Mouse (Mus musculus) kidney, embryonic 15.5 days (tissue): ENCODE results near the gene Rnpep. TPM values are rescaled to one million over a fixed set of nuclear protein-coding genes. Genes with fewer than 3 reads are reported as not detected.

Source experiments
- ATAC-seq: fragments of 200-750 bp; cut with Nextera tagmentation; replicated peaks from 2 replicates; pipeline ENCODE4 v1.8.0; 2017; ENCODE audit warnings: moderate TSS enrichment; ENCODE audit not compliant: low FRiP score
- H3K27ac ChIP-seq: fragments of 300-500 bp; sonication (generic); 2 replicates; pipeline ENCODE4 v1.5.1; 2015; ENCODE audit warnings: mild to moderate bottlenecking, inconsistent platforms
- H3K27me3 ChIP-seq: fragments of 300-500 bp; sonication (generic); 2 replicates; pipeline ENCODE4 v1.6.1; 2015; ENCODE audit warnings: inconsistent platforms
- H3K36me3 ChIP-seq: fragments of 300-500 bp; sonication (generic); 2 replicates; pipeline ENCODE4 v1.6.1; 2015; ENCODE audit warnings: inconsistent platforms
- H3K4me1 ChIP-seq: fragments of 300-500 bp; sonication (generic); 2 replicates; pipeline ENCODE4 v1.6.1; 2015; ENCODE audit warnings: inconsistent platforms
- H3K4me2 ChIP-seq: fragments of 300-500 bp; sonication (generic); 2 replicates; pipeline ENCODE4 v1.6.1; 2015; ENCODE audit warnings: moderate library complexity, mild to moderate bottlenecking, inconsistent platforms
- H3K4me3 ChIP-seq: fragments of 300-500 bp; sonication (generic); replicated peaks from 2 replicates; pipeline ENCODE4 v1.5.1; 2015; ENCODE audit warnings: mild to moderate bottlenecking, inconsistent platforms
- H3K9ac ChIP-seq: fragments of 300-500 bp; sonication (generic); 2 replicates; pipeline ENCODE4 v1.6.1; 2015; ENCODE audit warnings: mild to moderate bottlenecking, inconsistent platforms
- H3K9me3 ChIP-seq: fragments of 300-500 bp; sonication (generic); replicated peaks from 2 replicates; pipeline ENCODE4 v1.6.1; 2016; ENCODE audit warnings: inconsistent platforms
- WGBS: fragments of 180-500 bp; shearing (Covaris S2); methylation state at CpG from one replicate; pipeline ENCODE4 v1.1.7; 2015; ENCODE audit warnings: mixed read lengths; 5-methylcytosine and 5-hydroxymethylcytosine counted together
- polyA plus RNA-seq: library from polyadenylated mRNA; unstranded; fragments of >200 nt; fragmentation: Nextera tagmentation; extraction: Ambion mirVana; gene quantifications from 2 replicates; pipeline ENCODE4 v1.2.1, GENCODE M21; 2015

The Rnpep gene
- polyA plus RNA-seq, 1 experiment from 2014 or later = 93.4 TPM

GRCm38 (mm10) chr1:135224981-135225604 is 58.8 kb downstream of the Rnpep start:
- 31% methylated on average over 6 of the region's 6 CpGs for WGBS
- no peak for ATAC-seq
- H3K9ac ChIP-seq = no peak overlapping the region
- H3K27ac ChIP-seq = no peak overlapping the region
- H3K4me3 ChIP-seq = no peak overlapping the region
- no peaks in the 10 kb centered on the region for H3K36me3 ChIP-seq
- no peaks in the 10 kb centered on the region for H3K9me3 ChIP-seq
- no peak overlapping the region for H3K4me2 ChIP-seq
- H3K27me3 ChIP-seq = no peaks in the 10 kb centered on the region
- H3K4me1 ChIP-seq = peaks cover 4% of the 10 kb centered on the region; the same call in 1 of the 2 replicates

- Histone ChIP-seq H3K4me1 (peaks cover 4% of the 10 kb centered on the region; the same call in 1 of the 2 replicates), H3K4me3 (no peak overlapping the region), H3K4me2 (no peak overlapping the region), H3K36me3 (no peaks in the 10 kb centered on the region), H3K27me3 (no peaks in the 10 kb centered on the region), H3K9ac (no peak overlapping the region), H3K27ac (no peak overlapping the region), H3K9me3 (no peaks in the 10 kb centered on the region)
- ATAC-seq = no peak
- WGBS = 75% methylated on average over 3 of the region's 3 CpGs
Measured at GRCm38 (mm10) chr1:135224147-135224546, 59.7 kb downstream of the Rnpep start.

- H3K4me1 ChIP-seq = peaks cover 5% of the 10 kb centered on the region
- no peaks in the 10 kb centered on the region for H3K36me3 ChIP-seq
- no peak overlapping the region for H3K9ac ChIP-seq
- H3K4me3 ChIP-seq = no peak overlapping the region
- ATAC-seq = no peak; the same call in 1 of the 2 replicates
- H3K27ac ChIP-seq = no peak overlapping the region
- WGBS = 51% methylated on average over 13 of the region's 13 CpGs
- H3K27me3 ChIP-seq = no peaks in the 10 kb centered on the region
- no peak overlapping the region for H3K4me2 ChIP-seq
- no peaks in the 10 kb centered on the region for H3K9me3 ChIP-seq
Measured at GRCm38 (mm10) chr1:135217607-135218233, 66.2 kb downstream of the Rnpep start.

GRCm38 (mm10) chr1:135213772-135214640 is 69.9 kb downstream of the Rnpep start:
- Histone ChIP-seq H3K9ac (no peak overlapping the region), H3K4me1 (peaks cover 5% of the 10 kb centered on the region), H3K36me3 (no peaks in the 10 kb centered on the region), H3K27ac (no peak overlapping the region), H3K9me3 (no peaks in the 10 kb centered on the region), H3K4me2 (no peak overlapping the region), H3K27me3 (no peaks in the 10 kb centered on the region), H3K4me3 (no peak overlapping the region)
- WGBS = 82% methylated on average over 9 of the region's 9 CpGs
- no peak for ATAC-seq

Other genes with a start within 250 kb of the Rnpep start
- gene Lgr6, start 178.8 kb downstream of the Rnpep start, polyA plus RNA-seq = 0.98 and 1.1 TPM in 2 replicates
- 1.2 TPM in 2 replicates for gene Ptpn7, start 151.4 kb downstream of the Rnpep start, polyA plus RNA-seq
- gene Arl8a, start 137.3 kb downstream of the Rnpep start, polyA plus RNA-seq = 45.3 and 52.3 TPM in 2 replicates
- gene Gpr37l1, start 116.4 kb downstream of the Rnpep start, polyA plus RNA-seq = 0.09 TPM in 1 of 2 replicates, not detected in the other
- gene Elf3, start 25.5 kb downstream of the Rnpep start, polyA plus RNA-seq = 25.8 and 30.7 TPM in 2 replicates
- 210 and 234 TPM in 2 replicates for gene Timm17a, start 29.7 kb upstream of the Rnpep start, polyA plus RNA-seq
- 0.95 and 3.4 TPM in 2 replicates for gene Lmod1, start 40.7 kb upstream of the Rnpep start, polyA plus RNA-seq
- 43.5 and 48.3 TPM in 2 replicates for gene Shisa4, start 91.2 kb upstream of the Rnpep start, polyA plus RNA-seq
- gene Ipo9, start 146.4 kb upstream of the Rnpep start, polyA plus RNA-seq = 132 and 140 TPM in 2 replicates